Mouse (Mus musculus) embryonic stem cell, embryonic (primary cell): ENCODE data around the gene Brox.

Source experiments
- CTCF ChIA-PET, 4 experiments: fragments of 300-600 bp in 2 of 4; fragments of 350-600 bp in 2 of 4; sonication (Branson Sonifier 250); formaldehyde crosslinking; loops; one replicate each; lab custom pipeline; 2022; ENCODE audit warnings: inconsistent platforms in 2 of 4; lab: Charles Lee
- POLR2A ChIA-PET, 4 experiments: fragments of 300-600 bp in 2 of 4; fragments of 350-600 bp in 2 of 4; sonication (Branson Sonifier 250); formaldehyde crosslinking; loops; one replicate each; lab custom pipeline; 2022; ENCODE audit warnings: antibody characterized with exemption in 4 of 4, inconsistent platforms in 1 of 4; lab: Charles Lee

The Brox gene

GRCm38 (mm10) chr1:183236460-183236859, 60.6 kb downstream of the Brox start:
- ChIA-PET CTCF (no interaction called here), POLR2A (no interaction called here)

- POLR2A ChIA-PET, result interaction anchor here in 1 of 4 experiments (0.8 to 2.7 kb wide), 3 partner anchors 12 to 686 kb away, joined by 3 to 6 read pairs (median 4); partner anchors contain the start of gene Disp1
- CTCF ChIA-PET, result interaction anchor here in 2 of 4 experiments (0.6 to 1.4 kb wide), 5 partner anchors 10 to 467 kb away, joined by 3 to 5 read pairs (median 4); no protein-coding TSS in a partner anchor
Measured at GRCm38 (mm10) chr1:183233679-183234174, 63.3 kb downstream of the Brox start.

DNA sequence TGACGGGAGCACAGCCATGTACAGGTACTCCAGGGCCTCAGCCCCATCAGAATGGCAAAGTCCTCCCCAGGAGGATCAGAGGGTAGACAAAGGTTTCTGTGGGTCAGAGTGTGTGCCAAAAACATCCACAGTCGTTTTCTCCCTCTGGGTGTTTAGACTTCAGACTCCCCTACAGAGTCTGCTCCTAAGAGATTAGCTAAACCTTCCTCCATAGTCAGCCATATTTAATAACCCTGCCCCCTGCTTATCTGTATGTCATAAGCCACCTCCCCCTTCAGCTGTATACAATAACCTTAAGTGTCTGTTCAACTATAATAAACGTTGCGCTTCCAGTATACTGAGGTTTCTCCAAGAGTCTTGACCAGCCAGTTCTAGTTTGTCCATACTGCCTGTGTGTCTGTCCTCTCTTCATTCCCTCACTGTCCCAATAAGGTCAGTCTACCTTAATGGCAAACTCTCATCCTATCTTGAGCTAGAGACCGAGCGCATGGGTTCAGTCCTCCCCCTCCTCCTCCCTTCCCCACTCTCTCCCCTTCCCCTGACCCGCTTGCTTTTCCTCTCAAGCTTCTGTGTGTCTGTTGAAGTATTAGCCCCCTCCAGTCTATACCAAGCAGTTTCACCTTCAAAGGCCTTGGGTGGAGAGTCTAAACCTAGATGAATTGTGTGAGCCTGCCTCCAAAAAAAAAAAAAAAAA, 63.9 kb downstream of the Brox start:
- ChIA-PET CTCF (interaction anchor here in 2 of 4 experiments (0.6 to 1.4 kb wide), 4 partner anchors 10 to 466 kb away, joined by 3 to 5 read pairs (median 4); no protein-coding TSS in a partner anchor), POLR2A (interaction anchor here in 1 of 4 experiments (0.6 to 2.7 kb wide), 5 partner anchors 11 to 686 kb away, joined by 3 to 6 read pairs (median 3); partner anchors contain the start of gene Disp1)

DNA sequence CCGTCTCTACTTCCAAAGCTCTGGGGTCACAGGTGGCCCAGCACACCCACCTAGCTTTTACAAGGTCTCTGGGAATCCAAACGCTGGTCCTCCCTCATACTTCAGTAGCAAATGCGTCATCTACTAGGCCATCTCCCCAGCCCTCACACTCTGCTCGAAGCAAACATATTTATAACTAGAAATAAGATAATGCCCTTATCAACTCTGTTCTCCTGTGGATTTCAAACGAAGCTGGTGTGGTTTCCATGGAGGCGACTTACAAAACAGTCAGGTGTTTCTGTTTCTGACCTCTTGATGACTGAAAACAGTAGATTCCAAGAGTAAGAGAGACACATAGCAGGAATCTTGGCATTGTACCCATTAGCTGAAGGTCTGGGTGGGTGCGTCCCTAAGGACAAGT, 69.6 kb downstream of the Brox start:
- ChIA-PET CTCF (no interaction called here), POLR2A (no interaction called here)
